Mouse (Mus musculus) megakaryocyte, embryonic 14.5 days (primary cell): ENCODE data around the gene Gm20388.

Experiments used
- FLI1 ChIP-seq: IDR thresholded peaks from 2 replicates; pipeline ENCODE4 v1.6.1; 2012; ENCODE audit warnings: low read length, inconsistent platforms, mixed read lengths
- GATA1 ChIP-seq: IDR thresholded peaks from 3 replicates; pipeline ENCODE4 v1.6.1; 2012; ENCODE audit warnings: mixed read lengths, low read length, inconsistent platforms, borderline replicate concordance

GRCm38 (mm10) chr8:121731471-121732333, 1821.1 kb downstream of the Gm20388 start:
- no peak for TF ChIP-seq GATA1
- no peak for TF ChIP-seq FLI1
